Mouse (Mus musculus) right cerebral cortex, postnatal 14 days (tissue): ENCODE data around the gene Ngef.

ENCODE experiments used
- DNase-seq: peaks from one replicate; pipeline ENCODE4 v3.0.0; 2022

Gene Ngef

GRCm38 (mm10) chr1:87553586-87553985, 20.1 kb downstream of the Ngef start:
- DNase-seq = no peak

- DNase-seq = no peak
These were observed 22.7 kb downstream of the Ngef start for GRCm38 (mm10) chr1:87551008-87551407.

GRCm38 (mm10) chr1:87541614-87542013, 32.1 kb downstream of the Ngef start:
- DNase-seq = peak; percentile 38

- no peak for DNase-seq
These were observed 36.7 kb downstream of the Ngef start for GRCm38 (mm10) chr1:87537008-87537407.

GRCm38 (mm10) chr1:87534118-87534517, 39.6 kb downstream of the Ngef start:
- no peak for DNase-seq

GRCm38 (mm10) chr1:87532346-87532745, 41.3 kb downstream of the Ngef start:
- DNase-seq = no peak

- no peak for DNase-seq
These were observed 46.5 kb downstream of the Ngef start for GRCm38 (mm10) chr1:87527191-87527590.

- DNase-seq = no peak
These were observed 48.6 kb downstream of the Ngef start for GRCm38 (mm10) chr1:87525041-87525440.

GRCm38 (mm10) chr1:87521523-87521922, 52.1 kb downstream of the Ngef start:
- DNase-seq = no peak

- DNase-seq = no peak
These were observed 53.2 kb downstream of the Ngef start for GRCm38 (mm10) chr1:87520467-87520866.

- no peak for DNase-seq
These were observed 62.8 kb downstream of the Ngef start for GRCm38 (mm10) chr1:87510845-87511244.

GRCm38 (mm10) chr1:87510166-87510691, 63.4 kb downstream of the Ngef start:
- peak; percentile 78 for DNase-seq

- DNase-seq = peak; percentile 35
These were observed 64.0 kb downstream of the Ngef start, which contains the start of gene Neu2 for GRCm38 (mm10) chr1:87509561-87510165. Neu2 (plus strand) TSS chr1:87509889.

- no peak for DNase-seq
These were observed 64.8 kb downstream of the Ngef start for GRCm38 (mm10) chr1:87508591-87509560.

- no peak for DNase-seq
These were observed 65.8 kb downstream of the Ngef start for GRCm38 (mm10) chr1:87507857-87508256.

GRCm38 (mm10) chr1:87505524-87505923, 68.1 kb downstream of the Ngef start:
- DNase-seq = no peak

GRCm38 (mm10) chr1:87493542-87493941, 80.1 kb downstream of the Ngef start:
- DNase-seq = no peak

GRCm38 (mm10) chr1:87492285-87492684, 81.4 kb downstream of the Ngef start:
- DNase-seq = no peak

GRCm38 (mm10) chr1:87486386-87486785, 87.3 kb downstream of the Ngef start:
- no peak for DNase-seq

- DNase-seq = no peak
These were observed 91.1 kb downstream of the Ngef start for GRCm38 (mm10) chr1:87482546-87482945.

- DNase-seq = peak; percentile 75
These were observed 98.4 kb downstream of the Ngef start for GRCm38 (mm10) chr1:87475076-87475895.

GRCm38 (mm10) chr1:87472576-87472975, 101.1 kb downstream of the Ngef start:
- DNase-seq = no peak

- peak; percentile 55 for DNase-seq
These were observed 101.8 kb downstream of the Ngef start for GRCm38 (mm10) chr1:87471914-87472313.
